Mouse (Mus musculus): ENCODE results near the gene Tmem53. TPM values are rescaled to one million over a fixed set of nuclear protein-coding genes. Genes with fewer than 3 reads are reported as not detected.

Gene Tmem53
- polyA plus RNA-seq, 1 experiment from 2014 or later: 19.9 TPM

DNA sequence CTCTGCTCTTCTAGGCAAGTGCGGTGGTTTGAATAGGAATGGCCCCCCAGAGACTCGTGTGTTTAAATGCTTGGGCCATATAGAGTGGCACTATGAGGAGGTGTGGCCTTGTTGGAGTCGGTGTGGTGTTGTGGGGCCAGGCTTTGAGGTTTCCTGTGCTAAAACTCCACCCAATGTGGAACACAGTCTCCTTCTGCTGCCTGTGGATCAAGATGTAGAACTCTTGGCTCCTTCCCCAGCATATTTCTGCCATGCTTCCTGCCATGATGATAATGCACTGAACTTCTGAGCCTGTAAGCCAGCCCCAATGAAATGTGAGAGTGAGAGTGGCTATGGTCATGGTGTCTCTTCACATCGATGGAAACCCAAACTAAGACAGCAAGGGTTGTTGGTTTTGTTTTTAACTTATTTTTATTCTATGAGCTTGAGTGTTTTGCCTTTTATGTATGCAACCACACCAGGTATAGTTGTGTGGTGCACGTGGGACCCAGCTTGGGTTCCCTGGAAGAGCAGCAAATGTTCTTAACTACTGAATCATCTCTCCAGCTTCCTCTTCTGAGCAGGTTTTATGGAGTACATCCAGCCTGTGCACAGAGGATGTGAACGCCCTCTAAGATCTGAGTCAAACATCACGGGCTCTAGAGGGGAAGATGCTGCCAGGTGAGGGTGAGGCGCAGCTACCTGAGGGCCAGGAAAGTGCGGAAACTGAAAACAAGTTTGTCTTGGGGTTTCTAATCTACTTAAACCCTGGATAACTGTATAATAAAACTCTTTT, 30.8 kb upstream of the Tmem53 start:
- no peaks in the 10 kb centered on the region for H3K27me3 ChIP-seq (ENCODE audit: insufficient read depth, low read length)
- 83% methylated on average over 9 of the region's 9 CpGs for WGBS
- peaks cover 8% of the 10 kb centered on the region for H3K4me1 ChIP-seq (ENCODE audit: insufficient read depth, low read length)
- ATAC-seq (ENCODE audit: low FRiP score, low TSS enrichment): no peak
- no peaks in the 10 kb centered on the region for H3K9me3 ChIP-seq (ENCODE audit: low read length)
- H3K9ac ChIP-seq (replicated peaks; ENCODE audit: low read length): no peak overlapping the region
- H3K27ac ChIP-seq (ENCODE audit: low read length): no peak overlapping the region
- H3K4me3 ChIP-seq (ENCODE audit: low read length): no peak overlapping the region
- H3K4me2 ChIP-seq (replicated peaks; ENCODE audit: low read depth, low read length): no peak overlapping the region
- no peaks in the 10 kb centered on the region for H3K36me3 ChIP-seq (ENCODE audit: insufficient read depth, low read length)

DNA sequence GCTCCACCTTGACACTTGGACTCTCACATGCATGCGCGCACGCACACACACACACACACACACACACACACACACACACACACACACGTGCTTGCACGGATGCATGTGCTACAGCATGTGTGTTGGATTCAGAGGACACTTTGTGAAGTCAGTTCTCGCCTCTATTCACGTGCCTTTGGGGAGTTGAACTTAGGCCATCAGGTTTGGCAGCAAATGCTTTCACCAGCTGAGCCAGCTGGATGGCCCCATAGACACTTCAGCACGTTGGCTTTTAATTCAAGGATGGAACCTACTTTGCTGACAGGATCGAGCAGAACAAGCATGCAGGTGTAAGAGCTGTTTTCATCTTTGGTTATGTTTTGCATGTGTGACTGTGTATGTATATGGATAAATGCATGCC, 29.9 kb upstream of the Tmem53 start:
- Histone ChIP-seq H3K27me3 (ENCODE audit: insufficient read depth, low read length) (no peaks in the 10 kb centered on the region), H3K9ac (replicated peaks; ENCODE audit: low read length) (no peak overlapping the region), H3K27ac (ENCODE audit: low read length) (no peak overlapping the region), H3K4me3 (ENCODE audit: low read length) (no peak overlapping the region), H3K4me2 (replicated peaks; ENCODE audit: low read depth, low read length) (no peak overlapping the region), H3K4me1 (ENCODE audit: insufficient read depth, low read length) (peaks cover 8% of the 10 kb centered on the region), H3K9me3 (ENCODE audit: low read length) (no peaks in the 10 kb centered on the region), H3K36me3 (ENCODE audit: insufficient read depth, low read length) (no peaks in the 10 kb centered on the region)
- ATAC-seq (ENCODE audit: low FRiP score, low TSS enrichment): no peak
- WGBS: 87% methylated on average over 9 of the region's 9 CpGs

DNA sequence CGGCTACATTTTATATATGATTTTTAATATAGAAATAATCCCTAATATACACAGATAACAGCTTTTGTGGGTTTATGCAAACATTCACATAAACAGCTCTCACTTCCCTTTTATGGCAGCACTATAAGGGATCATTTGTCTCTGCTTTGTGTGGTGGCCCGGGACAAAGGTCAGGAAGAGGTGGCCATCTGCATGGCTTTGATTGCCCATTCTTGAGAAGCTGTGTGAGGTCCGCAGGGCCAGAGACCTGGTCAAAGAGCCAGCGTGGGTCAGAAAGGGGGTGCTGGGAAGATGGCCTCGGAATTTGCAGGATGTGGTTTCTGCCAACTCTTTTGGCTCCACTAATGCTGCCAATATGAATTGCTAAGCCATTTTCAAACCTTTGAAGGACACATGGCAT, 28.8 kb upstream of the Tmem53 start:
- no peak overlapping the region for H3K9ac ChIP-seq (replicated peaks; ENCODE audit: low read length)

DNA sequence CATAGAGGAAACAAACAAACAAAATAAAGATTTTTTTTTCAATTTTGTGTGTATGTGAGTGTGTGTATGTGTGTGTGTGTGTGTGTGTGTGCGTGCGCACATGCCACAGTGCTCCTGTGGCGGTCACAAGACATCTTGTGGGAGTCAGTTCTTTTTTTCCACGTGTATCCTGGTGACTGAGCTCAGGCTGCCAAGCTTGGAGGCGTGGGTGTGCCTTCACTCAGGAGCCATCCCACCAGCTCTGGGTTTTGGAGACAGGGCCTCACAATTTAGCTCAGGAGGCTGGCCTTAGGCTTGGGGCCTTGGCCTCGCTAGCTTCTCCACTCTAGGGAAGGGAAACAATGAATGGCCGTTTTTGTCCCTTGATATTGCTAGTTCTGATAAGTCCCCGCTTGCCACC, 27.6 kb upstream of the Tmem53 start:
- ATAC-seq (ENCODE audit: low FRiP score, low TSS enrichment): no peak
- 70% methylated on average over 8 of the region's 8 CpGs for WGBS
- H3K4me1 ChIP-seq (ENCODE audit: insufficient read depth, low read length): peaks cover 3% of the 10 kb centered on the region; the same call in 1 of the 2 replicates
- H3K4me2 ChIP-seq (replicated peaks; ENCODE audit: low read depth, low read length): no peak overlapping the region
- no peaks in the 10 kb centered on the region for H3K36me3 ChIP-seq (ENCODE audit: insufficient read depth, low read length)
- H3K4me3 ChIP-seq (ENCODE audit: low read length): no peak overlapping the region
- H3K27me3 ChIP-seq (ENCODE audit: insufficient read depth, low read length): no peaks in the 10 kb centered on the region
- H3K27ac ChIP-seq (ENCODE audit: low read length): no peak overlapping the region
- H3K9ac ChIP-seq (replicated peaks; ENCODE audit: low read length): no peak overlapping the region
- H3K9me3 ChIP-seq (ENCODE audit: low read length): no peaks in the 10 kb centered on the region

More for the DNA sequence above, 28.8 kb upstream of the Tmem53 start:
- no peak for ATAC-seq (ENCODE audit: low FRiP score, low TSS enrichment)
- no peaks in the 10 kb centered on the region for H3K9me3 ChIP-seq (ENCODE audit: low read length)
- H3K27ac ChIP-seq (ENCODE audit: low read length): no peak overlapping the region
- peaks cover 8% of the 10 kb centered on the region for H3K4me1 ChIP-seq (ENCODE audit: insufficient read depth, low read length)
- no peak overlapping the region for H3K4me3 ChIP-seq (ENCODE audit: low read length)
- no peaks in the 10 kb centered on the region for H3K27me3 ChIP-seq (ENCODE audit: insufficient read depth, low read length)
- H3K4me2 ChIP-seq (replicated peaks; ENCODE audit: low read depth, low read length): no peak overlapping the region
- WGBS: 25% methylated on average over 5 of the region's 5 CpGs
- H3K36me3 ChIP-seq (ENCODE audit: insufficient read depth, low read length): no peaks in the 10 kb centered on the region

DNA sequence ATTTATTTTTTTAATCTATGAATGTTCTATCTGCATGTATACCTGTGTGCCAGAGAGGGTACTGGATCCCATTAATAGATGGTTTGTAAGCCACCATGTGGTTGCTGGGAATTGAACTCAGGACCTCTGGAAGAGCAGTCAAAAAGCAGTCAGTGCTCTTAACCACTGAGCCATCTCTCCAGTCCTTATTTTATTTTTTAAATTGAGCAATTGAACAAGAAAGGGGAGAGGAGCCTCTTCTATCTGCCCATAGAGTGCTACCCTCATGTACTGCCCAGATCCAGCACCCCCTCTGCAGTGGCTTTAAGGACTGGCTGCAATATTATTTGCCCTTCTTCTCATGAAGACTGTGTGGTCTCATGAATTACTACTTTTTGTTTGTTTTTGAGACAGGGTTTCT, 26.5 kb upstream of the Tmem53 start:
- H3K36me3 ChIP-seq (ENCODE audit: insufficient read depth, low read length): no peaks in the 10 kb centered on the region

DNA sequence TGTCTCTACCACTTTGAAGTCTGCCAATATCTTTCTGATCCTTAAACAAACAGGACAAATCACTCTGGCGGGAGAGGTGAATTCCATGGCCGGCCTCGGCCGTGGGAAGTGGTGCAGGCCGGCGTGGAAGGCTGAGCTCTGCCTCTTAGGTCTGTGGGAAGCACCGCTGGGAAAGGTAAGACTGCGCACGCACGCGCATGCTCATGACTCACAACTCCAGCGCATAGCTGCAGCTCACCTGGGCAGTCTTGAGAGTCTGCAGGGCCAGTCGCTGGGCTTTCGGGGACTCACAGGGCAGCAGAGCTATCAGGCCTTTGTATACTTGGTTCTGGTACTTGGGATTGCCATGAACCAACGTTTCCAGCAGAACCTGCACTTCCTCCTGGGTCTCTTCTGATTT, 22.2 kb upstream of the Tmem53 start:
- no peaks in the 10 kb centered on the region for H3K36me3 ChIP-seq (ENCODE audit: insufficient read depth, low read length)
- no peak overlapping the region for H3K9ac ChIP-seq (replicated peaks; ENCODE audit: low read length)
- no peaks in the 10 kb centered on the region for H3K27me3 ChIP-seq (ENCODE audit: insufficient read depth, low read length)
- ATAC-seq (ENCODE audit: low FRiP score, low TSS enrichment): no peak
- H3K4me1 ChIP-seq (ENCODE audit: insufficient read depth, low read length): no peaks in the 10 kb centered on the region
- H3K4me2 ChIP-seq (replicated peaks; ENCODE audit: low read depth, low read length): no peak overlapping the region
- no peak overlapping the region for H3K27ac ChIP-seq (ENCODE audit: low read length)
- WGBS: 64% methylated on average over 15 of the region's 15 CpGs
- no peak overlapping the region for H3K4me3 ChIP-seq (ENCODE audit: low read length)
- H3K9me3 ChIP-seq (ENCODE audit: low read length): 0 out of 2 replicates have a peak, but pooled peaks cover 3% of the 10 kb centered on the region

More for the DNA sequence above, 26.5 kb upstream of the Tmem53 start:
- H3K27ac ChIP-seq (ENCODE audit: low read length): no peak overlapping the region
- no peak overlapping the region for H3K9ac ChIP-seq (replicated peaks; ENCODE audit: low read length)
- no peaks in the 10 kb centered on the region for H3K4me1 ChIP-seq (ENCODE audit: insufficient read depth, low read length)
- no peak overlapping the region for H3K4me2 ChIP-seq (replicated peaks; ENCODE audit: low read depth, low read length)
- H3K4me3 ChIP-seq (ENCODE audit: low read length): no peak overlapping the region
- no peaks in the 10 kb centered on the region for H3K27me3 ChIP-seq (ENCODE audit: insufficient read depth, low read length)
- 0 out of 2 replicates have a peak, but pooled peaks cover under 1% of the 10 kb centered on the region for H3K9me3 ChIP-seq (ENCODE audit: low read length)
- ATAC-seq (ENCODE audit: low FRiP score, low TSS enrichment): no peak

DNA sequence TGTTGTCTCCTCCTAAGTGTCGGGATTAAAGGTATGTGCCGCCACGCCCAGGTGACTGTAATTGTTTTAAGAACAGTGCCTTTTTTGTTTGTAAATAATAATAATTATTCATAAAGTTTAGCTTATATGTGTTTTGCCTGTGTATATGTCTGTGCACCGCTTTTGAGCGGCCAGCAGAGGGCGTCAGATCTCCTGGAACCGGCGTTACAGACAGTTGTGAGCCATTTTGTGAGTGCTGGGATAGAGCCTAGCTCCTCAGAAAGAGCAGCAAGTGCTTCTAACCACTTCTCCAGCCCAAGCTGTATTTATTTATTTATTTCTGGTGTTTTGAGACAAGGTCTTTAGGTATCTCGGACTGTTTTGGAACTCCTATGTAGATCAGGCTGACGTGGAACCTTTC, 21.4 kb upstream of the Tmem53 start:
- H3K9ac ChIP-seq (replicated peaks; ENCODE audit: low read length): no peak overlapping the region
- H3K9me3 ChIP-seq (ENCODE audit: low read length): 0 out of 2 replicates have a peak, but pooled peaks cover 3% of the 10 kb centered on the region
- 61% methylated on average over 10 of the region's 10 CpGs for WGBS
- no peak for ATAC-seq (ENCODE audit: low FRiP score, low TSS enrichment)
- H3K27ac ChIP-seq (ENCODE audit: low read length): no peak overlapping the region
- no peaks in the 10 kb centered on the region for H3K4me1 ChIP-seq (ENCODE audit: insufficient read depth, low read length)
- no peaks in the 10 kb centered on the region for H3K36me3 ChIP-seq (ENCODE audit: insufficient read depth, low read length)
- no peaks in the 10 kb centered on the region for H3K27me3 ChIP-seq (ENCODE audit: insufficient read depth, low read length)
- no peak overlapping the region for H3K4me2 ChIP-seq (replicated peaks; ENCODE audit: low read depth, low read length)
- no peak overlapping the region for H3K4me3 ChIP-seq (ENCODE audit: low read length)

DNA sequence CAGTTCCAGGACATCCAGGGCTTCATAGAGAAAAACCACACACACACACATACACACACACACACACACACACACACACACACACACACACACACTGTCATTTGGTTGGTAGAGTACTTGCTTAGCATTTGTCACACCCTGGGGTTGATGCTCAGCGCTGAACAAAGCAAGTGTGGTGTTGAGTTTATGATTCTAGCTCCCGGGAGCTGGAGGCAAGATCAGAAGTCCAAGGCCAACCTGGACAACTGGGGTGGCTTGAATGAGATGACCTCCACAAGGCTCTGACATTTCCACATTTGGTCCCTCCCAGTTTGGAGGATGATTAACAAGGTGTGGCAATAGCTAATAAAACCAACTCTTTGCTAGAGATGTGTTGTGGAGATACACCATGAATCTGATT, 20.5 kb upstream of the Tmem53 start:
- 65% methylated on average over 2 of the region's 2 CpGs for WGBS
- no peaks in the 10 kb centered on the region for H3K4me1 ChIP-seq (ENCODE audit: insufficient read depth, low read length)

DNA sequence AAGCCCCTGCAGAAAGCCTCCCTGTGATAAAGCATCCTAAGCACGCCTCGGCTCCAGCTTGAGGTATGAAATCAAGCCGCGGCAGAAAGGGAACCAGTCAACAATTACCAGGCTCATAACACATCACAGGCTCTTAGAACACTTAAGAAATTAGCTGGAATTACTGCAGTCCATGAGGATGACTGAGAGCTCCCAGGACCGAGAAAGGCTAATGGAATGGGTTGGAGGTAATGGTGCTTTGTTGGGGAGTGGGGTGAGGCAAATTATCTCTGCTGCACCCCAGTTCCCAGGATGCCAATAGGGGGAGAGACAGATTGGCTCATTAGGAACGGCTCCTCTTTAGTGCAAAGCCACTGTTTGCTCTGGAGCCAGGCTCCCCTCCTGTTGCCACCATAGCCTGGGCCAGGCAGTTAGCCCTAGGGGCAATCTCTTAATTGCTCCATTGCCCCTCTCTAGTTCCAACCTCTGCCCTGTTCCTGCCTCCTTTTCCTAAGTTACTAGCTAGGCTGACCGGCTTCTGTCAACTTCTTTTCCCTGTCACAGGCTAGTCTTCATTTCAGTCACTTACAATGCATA, 17.5 kb upstream of the Tmem53 start:
- Histone ChIP-seq H3K4me2 (replicated peaks; ENCODE audit: low read depth, low read length) (no peak overlapping the region), H3K4me1 (ENCODE audit: insufficient read depth, low read length) (peaks cover under 1% of the 10 kb centered on the region; the same call in 1 of the 2 replicates), H3K27me3 (ENCODE audit: insufficient read depth, low read length) (no peaks in the 10 kb centered on the region), H3K9ac (replicated peaks; ENCODE audit: low read length) (no peak overlapping the region), H3K4me3 (ENCODE audit: low read length) (no peak overlapping the region), H3K9me3 (ENCODE audit: low read length) (0 out of 2 replicates have a peak, but pooled peaks cover 7% of the 10 kb centered on the region), H3K27ac (ENCODE audit: low read length) (no peak overlapping the region), H3K36me3 (ENCODE audit: insufficient read depth, low read length) (no peaks in the 10 kb centered on the region)
- no peak for ATAC-seq (ENCODE audit: low FRiP score, low TSS enrichment)
- WGBS: 22% methylated on average over 7 of the region's 7 CpGs

More for the DNA sequence above, 20.5 kb upstream of the Tmem53 start:
- Histone ChIP-seq H3K27me3 (ENCODE audit: insufficient read depth, low read length) (no peaks in the 10 kb centered on the region), H3K4me3 (ENCODE audit: low read length) (no peak overlapping the region), H3K4me2 (replicated peaks; ENCODE audit: low read depth, low read length) (no peak overlapping the region), H3K9ac (replicated peaks; ENCODE audit: low read length) (no peak overlapping the region), H3K9me3 (ENCODE audit: low read length) (0 out of 2 replicates have a peak, but pooled peaks cover 3% of the 10 kb centered on the region), H3K36me3 (ENCODE audit: insufficient read depth, low read length) (no peaks in the 10 kb centered on the region), H3K27ac (ENCODE audit: low read length) (no peak overlapping the region)
- no peak for ATAC-seq (ENCODE audit: low FRiP score, low TSS enrichment)

DNA sequence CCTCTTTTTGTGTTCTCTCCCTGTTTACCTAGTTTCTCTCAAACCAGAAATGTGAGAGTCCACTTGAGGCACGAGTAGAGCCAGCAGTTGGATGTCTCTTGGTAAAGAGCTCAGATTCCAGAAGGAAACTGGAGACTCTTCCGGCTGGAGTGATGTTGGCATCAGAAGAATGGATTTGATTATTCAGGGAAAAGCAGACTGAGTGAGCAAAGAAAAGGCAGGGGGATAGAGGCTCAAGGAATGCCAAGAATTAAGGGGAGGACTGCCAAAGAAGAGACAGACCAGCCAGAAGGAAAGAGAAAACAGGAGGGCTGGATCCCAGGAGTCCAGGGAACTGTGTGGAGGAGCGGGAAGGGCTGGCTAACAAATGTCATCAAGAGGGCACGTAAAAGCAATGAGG, 15.9 kb upstream of the Tmem53 start:
- H3K27ac ChIP-seq (ENCODE audit: low read length): no peak overlapping the region
- 0 out of 2 replicates have a peak, but pooled peaks cover 4% of the 10 kb centered on the region for H3K9me3 ChIP-seq (ENCODE audit: low read length)
- no peak overlapping the region for H3K9ac ChIP-seq (replicated peaks; ENCODE audit: low read length)
- peaks cover 4% of the 10 kb centered on the region; the same call in 1 of the 2 replicates for H3K4me1 ChIP-seq (ENCODE audit: insufficient read depth, low read length)
- 46% methylated on average over 4 of the region's 4 CpGs for WGBS
- no peaks in the 10 kb centered on the region for H3K36me3 ChIP-seq (ENCODE audit: insufficient read depth, low read length)
- no peaks in the 10 kb centered on the region for H3K27me3 ChIP-seq (ENCODE audit: insufficient read depth, low read length)
- H3K4me3 ChIP-seq (ENCODE audit: low read length): no peak overlapping the region
- ATAC-seq (ENCODE audit: low FRiP score, low TSS enrichment): no peak
- no peak overlapping the region for H3K4me2 ChIP-seq (replicated peaks; ENCODE audit: low read depth, low read length)
